Mouse (Mus musculus): ENCODE results near the gene Ambra1. TPM values are rescaled to one million over a fixed set of nuclear protein-coding genes. Genes with fewer than 3 reads are reported as not detected.
"Not testable (repeated sequence)": the region's sequence is repeated elsewhere in the genome, so short reads cannot be mapped to it uniquely, and the experiment has no call there.

The Ambra1 gene
- polyA plus RNA-seq, 1 experiment from 2014 or later, result 20.1 TPM

- Histone ChIP-seq H3K36me3 (ENCODE audit: control insufficient read depth, insufficient read depth, low read length) (no peaks in the 10 kb centered on the region), H3K27ac (ENCODE audit: low read depth, low read length) (no peak overlapping the region), H3K4me2 (ENCODE audit: low read depth, low read length, severe bottlenecking) (no peak overlapping the region), H3K27me3 (ENCODE audit: control insufficient read depth, insufficient read depth, low read length) (no peaks in the 10 kb centered on the region), H3K9me3 (ENCODE audit: control insufficient read depth, low read length) (no peaks in the 10 kb centered on the region), H3K9ac (ENCODE audit: low read length) (no peak overlapping the region), H3K4me3 (ENCODE audit: low read depth, low read length) (no peak overlapping the region), H3K4me1 (replicated peaks; ENCODE audit: control insufficient read depth, insufficient read depth, low read length) (no peaks in the 10 kb centered on the region)
- DNase-seq (ENCODE audit: low spot score) (no peak), ATAC-seq (replicated peaks; ENCODE audit: low FRiP score) (no peak)
These were observed 6.0 kb upstream of the Ambra1 start for GRCm38 (mm10) chr2:91723951-91724350.

DNA sequence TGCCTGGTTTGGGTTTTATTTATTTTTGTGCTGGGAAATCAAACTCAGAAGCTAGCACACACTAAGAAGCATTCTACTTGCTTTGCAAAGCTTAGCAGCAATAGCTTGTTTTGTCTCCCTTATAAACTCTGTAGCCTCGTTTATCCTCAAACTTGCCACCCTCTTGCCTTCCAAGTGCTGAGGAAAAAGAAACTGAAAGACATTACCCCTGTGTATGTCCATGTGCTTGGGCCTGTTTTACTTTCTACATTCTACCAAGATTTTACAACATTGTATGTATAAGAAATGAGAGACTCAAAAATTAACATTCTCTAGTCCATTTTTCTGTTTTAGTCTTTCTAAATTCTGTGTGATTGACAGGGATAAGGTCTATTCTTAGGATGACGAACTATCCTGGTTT lies 5.2 kb upstream of the Ambra1 start:
- H3K27ac ChIP-seq (ENCODE audit: low read depth, low read length), result no peak overlapping the region
- no peaks in the 10 kb centered on the region for H3K27me3 ChIP-seq (ENCODE audit: control insufficient read depth, insufficient read depth, low read length)
- ATAC-seq (replicated peaks; ENCODE audit: low FRiP score) (no peak), DNase-seq (ENCODE audit: low spot score) (no peak)
- 64% methylated on average over 2 of the region's 2 CpGs for WGBS
- no peaks in the 10 kb centered on the region for H3K36me3 ChIP-seq (ENCODE audit: control insufficient read depth, insufficient read depth, low read length)
- no peaks in the 10 kb centered on the region for H3K4me1 ChIP-seq (replicated peaks; ENCODE audit: control insufficient read depth, insufficient read depth, low read length)
- H3K9me3 ChIP-seq (ENCODE audit: control insufficient read depth, low read length), result no peaks in the 10 kb centered on the region
- no peak overlapping the region for H3K9ac ChIP-seq (ENCODE audit: low read length)
- H3K4me3 ChIP-seq (ENCODE audit: low read depth, low read length), result no peak overlapping the region
- no peak overlapping the region for H3K4me2 ChIP-seq (ENCODE audit: low read depth, low read length, severe bottlenecking)

GRCm38 (mm10) chr2:91725476-91725875 lies 4.5 kb upstream of the Ambra1 start:
- not testable (repeated sequence) for H3K4me3 ChIP-seq (ENCODE audit: low read depth, low read length); H3K36me3 ChIP-seq (ENCODE audit: control insufficient read depth, insufficient read depth, low read length); H3K4me1 ChIP-seq (replicated peaks; ENCODE audit: control insufficient read depth, insufficient read depth, low read length); H3K27ac ChIP-seq (ENCODE audit: low read depth, low read length); H3K9me3 ChIP-seq (ENCODE audit: control insufficient read depth, low read length); H3K4me2 ChIP-seq (ENCODE audit: low read depth, low read length, severe bottlenecking); H3K9ac ChIP-seq (ENCODE audit: low read length); ATAC-seq (replicated peaks; ENCODE audit: low FRiP score); DNase-seq (ENCODE audit: low spot score); H3K27me3 ChIP-seq (ENCODE audit: control insufficient read depth, insufficient read depth, low read length)
- WGBS, result 57% methylated on average over 4 of the region's 4 CpGs

DNA sequence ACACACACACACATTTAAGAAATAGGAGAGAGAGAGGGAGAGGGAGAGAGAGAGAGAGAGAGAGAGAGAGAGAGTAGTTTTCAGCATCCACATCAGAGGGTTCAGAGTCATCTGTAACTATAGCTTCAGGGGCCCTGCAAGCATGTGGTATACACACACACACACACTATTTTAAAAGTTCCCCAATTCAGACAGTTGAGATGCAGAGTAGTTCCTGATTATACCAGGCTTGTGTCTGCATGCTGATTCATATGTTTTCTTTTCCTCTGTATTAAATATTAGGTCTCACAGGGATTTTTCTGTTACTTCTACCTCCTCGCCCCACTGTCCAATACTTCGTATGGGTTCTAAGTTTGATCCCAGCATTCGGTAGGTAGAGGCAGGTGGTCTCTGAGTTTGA lies 2.9 kb upstream of the Ambra1 start:
- H3K9ac ChIP-seq (ENCODE audit: low read length), result no peak overlapping the region
- WGBS, result 87% methylated on average over 3 of the region's 3 CpGs
- DNase-seq (ENCODE audit: low spot score) (no peak), ATAC-seq (replicated peaks; ENCODE audit: low FRiP score) (no peak)
- no peaks in the 10 kb centered on the region for H3K9me3 ChIP-seq (ENCODE audit: control insufficient read depth, low read length)
- H3K4me1 ChIP-seq (replicated peaks; ENCODE audit: control insufficient read depth, insufficient read depth, low read length), result no peaks in the 10 kb centered on the region
- no peak overlapping the region for H3K4me2 ChIP-seq (ENCODE audit: low read depth, low read length, severe bottlenecking)
- no peak overlapping the region for H3K27ac ChIP-seq (ENCODE audit: low read depth, low read length)
- H3K27me3 ChIP-seq (ENCODE audit: control insufficient read depth, insufficient read depth, low read length), result no peaks in the 10 kb centered on the region
- no peak overlapping the region for H3K4me3 ChIP-seq (ENCODE audit: low read depth, low read length)
- H3K36me3 ChIP-seq (ENCODE audit: control insufficient read depth, insufficient read depth, low read length), result no peaks in the 10 kb centered on the region

DNA sequence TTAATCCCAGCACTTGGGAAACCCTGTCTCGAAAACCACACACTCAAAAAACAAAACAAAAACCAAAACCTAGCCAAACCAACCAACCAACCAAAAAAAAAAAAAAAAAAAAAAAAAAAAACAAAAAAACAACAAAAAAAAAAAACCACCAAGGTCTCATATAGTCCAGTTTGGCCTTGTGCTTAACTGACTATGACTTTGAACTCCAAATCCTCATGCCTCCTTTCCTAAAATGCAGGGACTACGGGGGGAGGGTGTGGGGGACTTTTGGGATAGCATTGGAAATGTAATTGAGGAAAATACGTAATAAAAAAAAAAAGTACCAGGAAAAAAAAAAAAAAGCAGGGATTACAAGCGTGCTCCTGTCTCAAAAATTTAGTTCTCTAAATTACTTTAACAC lies 363 bp upstream of the Ambra1 start:
- no peak for DNase-seq (ENCODE audit: low spot score)
- Histone ChIP-seq H3K4me1 (replicated peaks; ENCODE audit: control insufficient read depth, insufficient read depth, low read length) (no peaks in the 10 kb centered on the region), H3K9ac (ENCODE audit: low read length) (no peak overlapping the region; the same call in 1 of the 2 replicates), H3K36me3 (ENCODE audit: control insufficient read depth, insufficient read depth, low read length) (no peaks in the 10 kb centered on the region), H3K4me3 (ENCODE audit: low read depth, low read length) (peak overlapping the region; percentile 100), H3K9me3 (ENCODE audit: control insufficient read depth, low read length) (no peaks in the 10 kb centered on the region), H3K27ac (ENCODE audit: low read depth, low read length) (no peak overlapping the region), H3K27me3 (ENCODE audit: control insufficient read depth, insufficient read depth, low read length) (no peaks in the 10 kb centered on the region), H3K4me2 (ENCODE audit: low read depth, low read length, severe bottlenecking) (peak overlapping the region; percentile 41)
- 25% methylated on average over 4 of the region's 4 CpGs for WGBS
- peak; percentile 45; the same call in 1 of the 2 replicates for ATAC-seq (replicated peaks; ENCODE audit: low FRiP score)

- Histone ChIP-seq H3K27me3 (ENCODE audit: control insufficient read depth, insufficient read depth, low read length) (no peaks in the 10 kb centered on the region), H3K27ac (ENCODE audit: low read depth, low read length) (no peak overlapping the region), H3K4me2 (ENCODE audit: low read depth, low read length, severe bottlenecking) (no peak overlapping the region), H3K4me1 (replicated peaks; ENCODE audit: control insufficient read depth, insufficient read depth, low read length) (no peaks in the 10 kb centered on the region), H3K4me3 (ENCODE audit: low read depth, low read length) (no peak overlapping the region), H3K9me3 (ENCODE audit: control insufficient read depth, low read length) (no peaks in the 10 kb centered on the region), H3K9ac (ENCODE audit: low read length) (no peak overlapping the region), H3K36me3 (ENCODE audit: control insufficient read depth, insufficient read depth, low read length) (no peaks in the 10 kb centered on the region)
- ATAC-seq (replicated peaks; ENCODE audit: low FRiP score) (no peak), DNase-seq (ENCODE audit: low spot score) (no peak)
- 92% methylated on average over 5 of the region's 5 CpGs for WGBS
These were observed 5.3 kb downstream of the Ambra1 start for GRCm38 (mm10) chr2:91735221-91735620.

DNA sequence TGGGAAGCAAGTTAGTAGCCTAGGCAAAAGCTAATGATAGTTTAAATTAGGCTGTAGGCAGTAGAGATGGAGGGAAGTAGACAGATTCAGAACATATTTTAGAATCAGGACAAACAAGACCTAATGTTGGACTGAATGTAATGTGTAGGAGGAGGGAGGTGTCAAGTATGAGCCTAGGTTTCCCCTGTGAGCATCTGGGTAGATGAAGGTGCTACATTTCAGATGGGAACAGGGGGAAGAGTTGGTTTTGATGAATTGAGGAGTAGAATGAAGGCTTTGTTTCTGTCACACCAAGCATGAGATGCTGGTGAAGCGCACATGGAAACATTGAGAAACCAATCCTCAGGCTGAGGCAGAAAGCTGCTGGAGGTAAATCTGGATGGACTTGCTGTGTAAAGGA lies 9.7 kb downstream of the Ambra1 start:
- Histone ChIP-seq H3K36me3 (ENCODE audit: control insufficient read depth, insufficient read depth, low read length) (no peaks in the 10 kb centered on the region), H3K27ac (ENCODE audit: low read depth, low read length) (no peak overlapping the region), H3K4me1 (replicated peaks; ENCODE audit: control insufficient read depth, insufficient read depth, low read length) (no peaks in the 10 kb centered on the region), H3K27me3 (ENCODE audit: control insufficient read depth, insufficient read depth, low read length) (no peaks in the 10 kb centered on the region), H3K9ac (ENCODE audit: low read length) (no peak overlapping the region), H3K9me3 (ENCODE audit: control insufficient read depth, low read length) (no peaks in the 10 kb centered on the region), H3K4me2 (ENCODE audit: low read depth, low read length, severe bottlenecking) (no peak overlapping the region), H3K4me3 (ENCODE audit: low read depth, low read length) (no peak overlapping the region)
- DNase-seq (ENCODE audit: low spot score) (no peak), ATAC-seq (replicated peaks; ENCODE audit: low FRiP score) (no peak)
- WGBS, result 94% methylated on average over 1 of the region's 1 CpGs

GRCm38 (mm10) chr2:91744686-91745085 lies 14.8 kb downstream of the Ambra1 start:
- no peak overlapping the region for H3K4me2 ChIP-seq (ENCODE audit: low read depth, low read length, severe bottlenecking)
- no peak overlapping the region for H3K4me3 ChIP-seq (ENCODE audit: low read depth, low read length)
- no peaks in the 10 kb centered on the region for H3K27me3 ChIP-seq (ENCODE audit: control insufficient read depth, insufficient read depth, low read length)
- H3K4me1 ChIP-seq (replicated peaks; ENCODE audit: control insufficient read depth, insufficient read depth, low read length), result no peaks in the 10 kb centered on the region
- no peak overlapping the region for H3K27ac ChIP-seq (ENCODE audit: low read depth, low read length)
- no peaks in the 10 kb centered on the region for H3K36me3 ChIP-seq (ENCODE audit: control insufficient read depth, insufficient read depth, low read length)
- 91% methylated on average over 5 of the region's 5 CpGs for WGBS
- H3K9ac ChIP-seq (ENCODE audit: low read length), result no peak overlapping the region
- no peak for ATAC-seq (replicated peaks; ENCODE audit: low FRiP score)
- no peak for DNase-seq (ENCODE audit: low spot score)
- H3K9me3 ChIP-seq (ENCODE audit: control insufficient read depth, low read length), result no peaks in the 10 kb centered on the region

DNA sequence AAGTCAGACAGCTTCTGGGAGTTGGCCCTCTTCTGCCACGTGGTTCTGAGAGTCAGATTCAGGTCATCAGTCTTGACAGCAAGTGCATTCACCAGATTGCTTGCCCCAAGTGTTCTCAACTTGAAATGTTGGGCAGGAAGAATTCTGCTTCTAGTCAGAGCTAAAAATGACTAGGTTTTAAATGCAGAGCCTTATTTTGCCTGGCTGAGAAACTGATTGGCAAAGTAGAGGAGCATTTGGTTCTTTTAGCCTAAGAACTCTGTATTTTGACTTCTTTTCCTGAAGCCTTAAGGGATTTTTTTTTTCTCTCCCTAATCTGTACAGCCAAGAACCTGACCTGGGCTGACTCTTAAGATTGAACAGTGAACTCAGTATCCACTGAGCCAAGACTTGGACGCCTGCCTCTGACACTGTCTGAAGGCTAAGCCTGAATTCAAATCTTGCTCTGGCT lies 19.9 kb downstream of the Ambra1 start:
- H3K9me3 ChIP-seq (ENCODE audit: control insufficient read depth, low read length), result no peaks in the 10 kb centered on the region
- H3K4me3 ChIP-seq (ENCODE audit: low read depth, low read length), result no peak overlapping the region
- H3K27ac ChIP-seq (ENCODE audit: low read depth, low read length), result no peak overlapping the region
- H3K27me3 ChIP-seq (ENCODE audit: control insufficient read depth, insufficient read depth, low read length), result no peaks in the 10 kb centered on the region
- no peak overlapping the region for H3K4me2 ChIP-seq (ENCODE audit: low read depth, low read length, severe bottlenecking)
- WGBS, result 77% methylated on average over 2 of the region's 2 CpGs
- no peak for DNase-seq (ENCODE audit: low spot score)
- no peaks in the 10 kb centered on the region for H3K36me3 ChIP-seq (ENCODE audit: control insufficient read depth, insufficient read depth, low read length)
- H3K9ac ChIP-seq (ENCODE audit: low read length), result no peak overlapping the region
- no peaks in the 10 kb centered on the region for H3K4me1 ChIP-seq (replicated peaks; ENCODE audit: control insufficient read depth, insufficient read depth, low read length)
- no peak for ATAC-seq (replicated peaks; ENCODE audit: low FRiP score)
